Mouse (Mus musculus): ENCODE results near the gene Tdrd5.

- TF ChIP-seq POLR2A (IDR thresholded peaks at IDR 0.05; ENCODE audit: low read depth, low read length) (no peak), CTCF (IDR thresholded peaks at IDR 0.05; ENCODE audit: borderline replicate concordance, insufficient read depth, low read length) (no peak)
Measured at GRCm38 (mm10) chr1:156284851-156285540, 18.5 kb downstream of the Tdrd5 start.

Measured in embryonic fibroblast, embryonic 13.5 days (primary cell).